Mouse (Mus musculus): ENCODE data around the gene Rnf151. TPM values are rescaled to one million over a fixed set of nuclear protein-coding genes. Genes with fewer than 3 reads are reported as not detected.

Rnf151 gene
- total RNA-seq (2021): not detected

DNA sequence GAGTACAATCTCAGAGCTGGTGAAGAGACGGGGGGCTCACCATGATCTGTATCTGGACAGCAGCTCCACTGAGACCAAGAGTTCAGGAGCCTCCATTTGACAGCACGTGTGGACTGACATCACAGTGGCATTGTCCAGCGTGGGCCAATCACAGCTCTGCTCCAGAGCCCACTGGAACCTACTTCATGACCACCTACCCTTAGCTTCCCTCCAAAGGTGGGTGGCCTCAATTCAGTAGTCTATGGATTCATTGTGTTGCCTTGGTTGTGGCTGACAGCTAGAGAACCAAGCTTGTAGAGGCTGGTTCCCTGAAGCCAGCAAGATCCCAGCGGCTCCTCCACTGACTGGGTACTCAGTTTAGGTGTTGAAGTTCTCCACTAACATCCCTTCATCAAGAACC lies at the start of gene Rnf151, which contains the start of gene Rps2:
Gene Rnf151 (minus strand): TSS at position 121 of the 400 bp plus-strand sequence.
Gene Rps2 (plus strand): TSS at position 174 of the 400 bp plus-strand sequence.
- intact Hi-C loops (cut with DNase I): no loop called here
- DNase-seq (ENCODE audit: low spot score in 2 of 2): no peak

DNA sequence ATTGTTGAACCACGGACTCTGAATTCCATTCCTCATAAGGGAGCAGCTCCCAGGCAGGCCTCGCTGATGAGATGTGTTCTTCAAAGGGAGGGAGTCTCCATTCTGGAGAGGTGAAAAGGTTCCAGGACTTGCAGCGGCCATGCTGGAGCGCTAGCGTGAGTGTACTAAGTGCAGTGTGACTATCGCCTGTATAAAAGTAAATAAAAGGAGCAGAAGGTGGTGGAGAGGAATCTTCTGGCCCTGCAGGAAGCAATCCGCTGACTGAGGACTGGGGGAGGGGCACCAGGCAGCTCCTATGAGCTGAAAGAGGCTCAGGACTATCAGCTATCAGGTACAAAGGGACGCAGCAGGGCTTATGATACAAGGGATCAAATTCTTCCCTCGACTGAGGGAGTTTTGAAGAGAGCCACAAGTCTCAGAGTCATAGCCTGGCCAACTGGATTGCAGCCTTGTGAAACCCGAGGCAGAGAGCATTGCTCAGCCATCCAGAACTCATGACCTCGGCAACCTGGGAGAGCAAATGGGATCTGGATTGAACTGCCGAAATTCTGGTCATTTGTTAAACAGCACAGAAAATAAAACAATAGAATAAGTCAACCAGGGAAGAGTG lies 48.5 kb upstream of the Rnf151 start:
- DNase-seq (ENCODE audit: low spot score in 2 of 2): no peak
- intact Hi-C loops (cut with DNase I): no loop called here

DNA sequence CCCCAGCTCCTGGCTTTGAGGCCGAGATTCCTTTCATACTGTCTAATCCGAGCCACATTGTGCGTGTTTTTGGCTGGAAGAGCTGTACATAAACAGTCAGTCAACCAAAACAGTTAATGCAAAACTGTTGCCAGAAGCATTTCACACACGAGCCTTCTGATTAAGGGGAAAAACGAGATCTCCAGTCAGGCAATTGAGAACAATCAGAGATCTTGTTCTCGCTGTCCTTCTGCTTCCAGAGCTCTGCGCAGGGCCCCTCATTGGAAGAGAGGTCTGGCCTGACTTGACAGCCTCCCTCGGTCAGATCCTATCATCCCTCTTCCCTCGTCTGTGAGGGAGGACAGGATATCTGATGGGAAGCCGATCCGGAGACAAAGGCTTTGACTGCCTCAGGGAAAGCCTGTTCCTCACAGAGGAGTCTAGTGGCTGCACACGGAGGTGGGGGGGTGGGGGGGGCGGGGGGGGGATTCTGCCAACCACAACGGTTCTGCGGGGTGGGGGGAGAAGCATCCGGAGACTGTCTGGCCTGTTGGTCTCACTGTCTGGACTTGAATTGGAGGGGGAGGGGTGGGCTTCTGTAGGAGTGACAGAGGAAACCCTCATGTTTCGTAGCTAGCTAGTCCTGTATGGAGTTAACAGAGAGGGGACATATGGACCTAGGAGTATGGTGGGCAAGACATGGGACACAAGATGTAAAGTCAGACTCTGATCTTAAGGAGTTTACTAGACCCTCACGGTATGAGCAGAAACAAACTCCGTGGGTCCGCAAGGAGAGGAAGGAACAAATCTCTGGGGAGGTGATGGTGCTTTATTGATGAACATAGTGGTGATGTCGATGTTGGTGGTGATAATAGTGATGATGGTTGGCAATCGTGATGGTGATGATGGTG lies 47.4 kb upstream of the Rnf151 start:
- intact Hi-C loops (cut with DNase I): no loop called here

DNA sequence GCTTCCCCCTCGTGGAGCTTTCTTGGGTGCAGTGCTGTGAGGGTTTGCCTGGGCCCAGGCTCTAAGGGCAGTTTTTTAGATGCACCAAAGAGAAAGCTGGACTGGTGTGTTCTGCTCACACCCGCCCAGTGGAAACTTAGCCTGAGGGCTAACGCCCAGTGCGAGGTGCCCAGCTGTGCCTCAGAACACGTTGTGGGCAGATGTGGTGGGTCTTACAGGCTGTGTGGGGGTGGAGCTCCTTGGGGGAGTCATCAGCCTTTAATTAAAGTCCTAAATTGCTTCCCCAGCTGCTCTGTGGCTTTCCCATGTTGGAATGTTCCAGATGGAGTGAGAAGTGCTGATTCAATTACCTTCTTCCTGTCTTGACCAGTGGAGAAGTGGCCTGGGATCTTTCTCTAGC lies 43.3 kb upstream of the Rnf151 start:
- intact Hi-C loops (cut with DNase I): no loop called here
- DNase-seq (ENCODE audit: low spot score in 2 of 2): no peak

More for the DNA sequence above, 47.4 kb upstream of the Rnf151 start:
- no peak for DNase-seq (ENCODE audit: low spot score in 2 of 2)

DNA sequence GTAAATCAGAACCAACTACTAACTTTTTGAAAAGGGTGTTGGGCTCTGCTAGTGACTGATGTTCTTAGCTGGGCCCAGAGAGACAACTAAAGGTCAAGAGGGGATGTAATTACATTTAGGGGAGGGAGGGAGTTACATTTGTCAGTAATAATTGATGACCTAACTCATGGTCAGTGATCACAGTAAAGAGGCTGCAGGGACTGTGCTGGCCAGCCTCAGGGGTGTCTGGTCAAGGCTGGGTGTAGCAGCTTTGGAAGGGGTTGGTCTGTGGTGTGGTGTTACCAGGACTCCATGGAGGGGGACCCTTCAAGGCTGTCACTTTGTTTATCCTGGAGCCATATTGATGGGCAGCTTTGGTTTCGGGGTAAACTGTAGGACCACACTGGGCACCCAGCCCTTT lies 39.5 kb upstream of the Rnf151 start:
- intact Hi-C loops (cut with DNase I): loop anchor here (5.0 kb wide), 1 partner anchor 45 kb away; the partner anchor contains the start of gene Meiob

DNA sequence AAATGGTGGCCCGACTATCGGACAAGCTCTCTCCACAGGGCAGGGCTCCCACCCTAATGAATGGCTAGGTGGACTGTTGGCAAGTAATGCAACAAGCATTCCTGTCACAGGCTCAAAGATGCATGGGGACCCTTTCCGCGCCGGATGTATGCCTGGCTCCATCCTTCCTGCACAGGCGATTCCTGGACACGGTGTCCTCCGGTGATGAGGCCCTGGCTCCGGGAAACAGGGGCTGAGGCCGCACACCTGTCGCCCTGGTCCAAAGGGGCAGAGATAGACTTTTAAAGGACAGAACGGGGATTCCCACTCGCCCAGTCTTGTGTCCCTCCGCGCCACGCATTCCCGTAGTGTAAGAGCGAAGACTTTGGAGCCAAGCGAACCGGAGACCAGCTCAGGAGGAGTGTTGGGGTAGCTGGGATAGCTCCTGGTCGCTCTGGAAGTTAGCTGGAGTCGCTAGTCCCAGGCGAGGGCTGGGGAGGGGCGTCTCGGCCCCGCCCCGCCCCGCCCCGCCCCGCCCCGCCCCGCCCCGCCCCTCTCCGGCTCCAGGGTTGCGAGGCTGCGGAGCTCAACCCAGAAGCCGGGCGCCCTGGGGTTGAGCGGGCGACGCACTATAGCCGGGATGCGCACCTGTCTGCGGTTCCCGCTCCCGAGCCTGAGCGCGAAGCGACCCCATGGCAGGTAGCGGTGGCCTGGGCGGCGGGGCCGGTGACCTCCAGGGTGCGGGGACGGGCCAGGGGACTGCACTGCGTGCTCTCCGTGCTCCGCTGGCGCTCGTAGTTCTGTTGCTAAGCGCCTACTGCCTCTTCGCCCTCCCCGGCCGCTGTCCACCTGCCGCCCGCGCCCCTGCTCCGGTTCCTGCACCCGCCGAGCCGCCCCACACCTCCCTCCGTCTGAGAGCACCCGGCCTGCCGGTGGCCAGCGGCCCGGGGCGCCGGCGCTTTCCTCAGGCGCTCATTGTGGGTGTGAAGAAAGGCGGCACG lies 34.8 kb upstream of the Rnf151 start, which contains the start of gene Hs3st6:
Gene Hs3st6 (plus strand): TSS at position 574 of the 980 bp plus-strand sequence.
- intact Hi-C loops (cut with DNase I): no loop called here
- DNase-seq (ENCODE audit: low spot score in 2 of 2): no peak

More for the DNA sequence above, 39.5 kb upstream of the Rnf151 start:
- DNase-seq (ENCODE audit: low spot score in 2 of 2): no peak

DNA sequence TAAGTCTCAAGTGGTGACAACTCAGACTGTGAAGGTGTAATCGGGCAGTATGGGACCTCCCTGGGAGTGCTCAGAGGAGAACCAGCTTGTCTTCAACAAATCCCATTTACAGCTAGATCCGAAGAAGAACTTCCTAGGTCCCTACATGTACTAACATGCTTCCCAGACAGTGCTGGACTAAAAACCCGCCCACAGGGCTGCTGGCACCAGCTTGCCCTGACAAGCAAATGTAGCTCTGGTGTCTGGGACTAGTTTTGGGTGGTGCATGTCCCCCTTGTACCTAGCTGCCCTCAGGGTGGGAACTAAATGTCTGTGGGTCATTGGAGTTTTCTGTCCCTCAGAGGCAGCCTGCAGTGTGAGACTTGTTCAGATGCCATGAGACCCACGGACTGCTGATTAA lies 33.7 kb upstream of the Rnf151 start:
- DNase-seq (ENCODE audit: low spot score in 2 of 2): no peak
- intact Hi-C loops (cut with DNase I): no loop called here

DNA sequence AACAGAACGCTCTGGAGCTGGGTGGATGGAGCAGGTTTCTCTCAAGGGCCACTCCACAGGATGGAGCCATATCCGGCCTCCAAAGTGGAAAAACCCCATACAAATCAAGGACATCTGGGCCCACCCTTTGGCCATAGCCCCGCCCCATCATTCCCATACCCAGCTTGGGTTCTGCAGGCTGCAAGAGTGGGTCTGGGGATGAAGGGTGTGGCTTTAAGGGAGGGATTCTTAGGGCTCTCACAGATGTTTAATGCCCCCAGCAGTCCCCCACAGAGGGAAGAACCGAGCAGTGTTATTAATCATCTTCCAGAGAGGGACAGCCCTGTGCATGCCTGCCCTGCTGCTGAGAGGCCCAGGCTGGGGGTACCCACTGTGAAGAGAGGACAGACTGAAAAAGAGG lies 29.1 kb upstream of the Rnf151 start:
- no peak for DNase-seq (ENCODE audit: low spot score in 2 of 2)
- intact Hi-C loops (cut with DNase I): loop anchor here (2.0 to 5.0 kb wide), 2 partner anchors 70 to 135 kb away; no protein-coding TSS in a partner anchor

DNA sequence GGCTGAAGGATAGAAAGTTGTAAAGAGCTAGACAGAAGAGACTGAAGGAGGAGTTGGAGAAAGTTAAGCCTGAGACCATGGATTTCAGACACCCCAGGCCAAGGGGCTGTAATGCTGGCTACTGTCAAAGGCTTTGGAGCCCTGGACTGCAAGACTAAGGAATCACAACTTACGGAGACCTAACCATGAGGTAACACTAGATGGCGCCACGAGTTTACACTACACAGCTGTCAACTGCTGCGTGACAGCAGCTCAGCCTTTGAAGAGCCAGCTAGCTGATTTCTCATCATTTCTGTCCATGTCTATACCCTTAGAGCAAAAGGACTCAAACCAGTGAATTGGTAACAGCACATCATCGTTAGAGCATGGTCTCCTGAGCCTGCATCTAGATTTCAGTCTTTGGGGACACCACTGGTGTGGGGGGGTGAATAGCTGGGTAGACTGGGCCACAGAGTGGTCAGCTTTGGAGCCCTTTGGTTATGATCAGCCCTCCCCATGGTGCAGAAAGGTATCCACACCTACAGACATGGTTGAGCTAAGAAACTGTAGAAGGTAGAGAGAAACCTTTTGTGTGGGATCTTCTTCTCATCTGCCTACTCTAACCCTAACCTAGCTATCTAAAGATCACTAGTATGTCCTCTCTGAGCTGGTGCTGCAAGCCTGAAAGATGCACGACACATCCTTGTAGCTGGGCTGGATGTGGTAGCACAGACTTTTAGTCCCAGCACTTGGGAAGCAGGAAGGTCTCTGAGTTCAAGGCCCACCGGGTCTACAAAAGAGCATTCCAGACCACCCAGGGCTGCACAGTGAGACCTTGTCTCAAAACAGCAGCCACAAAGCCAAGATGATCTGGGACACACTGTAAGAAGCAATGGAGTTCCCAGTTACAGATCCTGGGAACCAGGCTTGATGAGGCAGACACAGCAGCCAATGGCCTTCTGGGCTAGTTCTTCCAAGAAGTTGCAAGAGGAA lies 27.9 kb upstream of the Rnf151 start:
- DNase-seq (ENCODE audit: low spot score in 2 of 2): peak; percentile 61 to 84

DNA sequence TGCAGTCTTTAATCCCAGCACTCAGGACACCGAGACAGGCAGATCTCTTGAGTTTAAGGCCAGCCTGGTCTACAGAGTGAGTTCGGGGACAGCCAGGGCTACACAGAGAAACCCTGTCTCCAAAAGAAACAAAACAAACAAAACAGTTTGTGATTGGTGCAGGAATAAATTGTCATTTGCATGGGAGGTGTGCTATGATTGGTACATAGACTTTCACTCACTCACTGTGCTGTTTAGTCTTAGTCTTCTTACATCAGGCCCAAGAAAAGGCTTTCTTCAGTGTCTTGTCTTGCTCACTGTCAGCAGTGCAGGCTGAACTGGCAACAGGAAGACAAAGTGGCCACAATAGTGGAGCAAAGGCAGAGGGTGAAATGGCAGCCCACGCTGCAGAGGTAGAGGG lies 26.5 kb upstream of the Rnf151 start:
- intact Hi-C loops (cut with DNase I): no loop called here
- DNase-seq (ENCODE audit: low spot score in 2 of 2): no peak

More for the DNA sequence above, 27.9 kb upstream of the Rnf151 start:
- intact Hi-C loops (cut with DNase I): loop anchor here (2.0 to 5.0 kb wide), 2 partner anchors 71 to 136 kb away; no protein-coding TSS in a partner anchor

DNA sequence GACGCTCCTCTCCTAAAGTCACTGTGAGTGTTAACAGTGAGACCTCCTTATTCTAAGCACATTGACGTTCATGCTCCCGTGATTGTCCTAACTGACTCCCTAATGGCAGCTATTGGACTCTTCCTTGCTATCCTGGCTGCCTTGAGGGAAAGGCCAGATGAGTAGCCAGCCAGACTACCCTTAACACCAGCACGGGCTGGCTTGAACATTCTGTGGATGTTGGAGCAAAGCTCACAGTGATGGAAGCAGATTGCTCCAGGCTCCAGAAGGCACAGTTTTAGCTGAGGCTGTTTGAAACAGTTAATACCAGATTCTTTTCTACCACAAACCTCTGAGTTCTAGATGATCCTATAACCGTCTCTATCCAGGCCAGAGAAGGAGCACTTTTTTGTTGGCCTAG lies 26.0 kb upstream of the Rnf151 start:
- no peak for DNase-seq (ENCODE audit: low spot score in 2 of 2)
- intact Hi-C loops (cut with DNase I): no loop called here

DNA sequence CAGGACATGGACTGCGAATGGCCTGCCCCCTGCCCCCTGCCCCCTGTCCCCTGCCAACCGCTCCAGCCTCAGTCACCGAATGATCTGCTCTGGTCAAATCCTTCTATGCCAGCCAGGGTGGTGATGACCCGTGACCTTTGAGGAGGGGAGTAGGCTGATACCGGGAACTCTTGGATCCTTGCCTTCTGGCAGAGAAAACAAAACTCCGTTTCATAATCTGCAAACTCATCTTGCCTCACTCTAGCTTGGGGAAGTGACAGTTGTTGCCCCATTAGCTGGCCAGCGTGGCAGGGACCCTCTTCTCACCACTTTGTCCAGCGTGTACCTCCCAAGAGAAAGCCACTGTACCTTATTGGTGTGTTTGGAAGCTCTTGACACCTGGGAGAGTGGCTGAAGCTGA lies 24.4 kb upstream of the Rnf151 start:
- intact Hi-C loops (cut with DNase I): no loop called here
- DNase-seq (ENCODE audit: low spot score in 2 of 2): no peak

DNA sequence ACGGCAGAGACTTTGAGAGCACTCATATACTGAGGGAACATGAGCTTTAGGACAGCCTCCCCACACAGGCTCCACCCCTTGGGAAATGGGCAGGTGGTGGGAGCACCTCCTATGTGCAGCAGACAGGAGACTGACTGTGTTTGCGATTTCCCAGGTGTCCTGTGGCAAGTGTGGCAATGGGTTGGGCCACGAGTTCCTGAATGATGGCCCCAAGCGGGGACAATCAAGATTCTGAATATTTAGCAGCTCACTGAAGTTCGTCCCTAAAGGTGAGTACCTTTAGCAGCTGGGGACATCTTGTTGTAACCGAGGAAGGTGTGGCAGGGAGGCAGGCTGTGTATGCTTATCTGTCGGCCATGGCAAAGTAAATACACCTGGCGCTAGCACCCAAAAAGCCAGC lies 22.1 kb upstream of the Rnf151 start:
- DNase-seq (ENCODE audit: low spot score in 2 of 2): no peak

DNA sequence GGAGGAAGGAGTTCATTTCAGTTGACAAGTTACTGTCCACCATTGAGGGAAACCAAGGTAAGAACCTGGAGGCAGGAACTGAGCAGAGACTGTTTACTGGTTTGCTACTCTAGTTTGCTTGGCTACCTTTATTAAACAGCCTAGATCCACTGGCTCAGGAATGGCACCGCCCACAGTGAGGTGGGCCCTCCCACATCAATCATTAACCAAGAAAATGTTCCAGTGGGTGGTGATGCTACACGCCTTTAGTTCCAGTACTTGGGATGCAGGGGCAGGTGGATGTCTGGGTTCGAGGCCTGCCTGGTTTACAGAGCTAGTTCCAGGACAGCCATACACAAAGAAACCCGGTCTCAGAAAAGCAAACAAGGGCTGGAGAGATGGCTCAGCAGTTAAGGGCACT lies 20.4 kb upstream of the Rnf151 start:
- no peak for DNase-seq (ENCODE audit: low spot score in 2 of 2)
- intact Hi-C loops (cut with DNase I): no loop called here

More for the DNA sequence above, 22.1 kb upstream of the Rnf151 start:
- intact Hi-C loops (cut with DNase I): no loop called here

DNA sequence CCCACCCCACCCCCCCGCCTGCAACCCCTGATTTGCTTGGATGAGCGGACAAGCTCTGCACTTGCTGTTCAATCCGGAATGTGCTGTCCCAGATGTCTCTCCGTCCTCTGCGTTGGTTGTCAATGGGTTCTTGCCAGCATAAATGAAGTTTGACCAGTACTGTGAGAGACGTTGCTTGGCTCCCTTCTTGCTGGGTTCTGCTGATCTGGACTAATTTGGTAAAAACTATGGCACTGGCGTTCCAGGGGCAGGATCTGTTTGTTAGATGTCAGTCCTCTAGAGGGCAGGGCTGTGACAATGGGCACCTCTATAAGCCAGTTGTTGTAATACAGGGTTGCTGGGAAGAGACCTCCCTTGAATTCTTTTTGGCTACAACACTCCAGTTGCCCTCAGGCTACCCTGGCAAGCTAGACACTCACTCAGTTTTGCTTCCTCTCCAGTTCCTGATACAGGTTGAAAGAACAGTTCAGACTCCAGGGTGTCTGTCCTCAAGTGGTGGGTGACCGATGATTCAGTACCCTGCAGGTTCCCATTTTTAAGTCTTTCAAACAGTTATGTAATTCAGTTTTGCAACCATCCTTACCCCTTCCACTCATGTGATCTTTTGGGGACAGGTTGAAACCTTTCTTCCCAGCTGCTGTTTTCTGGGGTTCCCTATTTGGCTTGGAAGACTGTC lies 19.4 kb upstream of the Rnf151 start:
- no peak for DNase-seq (ENCODE audit: low spot score in 2 of 2)
- intact Hi-C loops (cut with DNase I): no loop called here

DNA sequence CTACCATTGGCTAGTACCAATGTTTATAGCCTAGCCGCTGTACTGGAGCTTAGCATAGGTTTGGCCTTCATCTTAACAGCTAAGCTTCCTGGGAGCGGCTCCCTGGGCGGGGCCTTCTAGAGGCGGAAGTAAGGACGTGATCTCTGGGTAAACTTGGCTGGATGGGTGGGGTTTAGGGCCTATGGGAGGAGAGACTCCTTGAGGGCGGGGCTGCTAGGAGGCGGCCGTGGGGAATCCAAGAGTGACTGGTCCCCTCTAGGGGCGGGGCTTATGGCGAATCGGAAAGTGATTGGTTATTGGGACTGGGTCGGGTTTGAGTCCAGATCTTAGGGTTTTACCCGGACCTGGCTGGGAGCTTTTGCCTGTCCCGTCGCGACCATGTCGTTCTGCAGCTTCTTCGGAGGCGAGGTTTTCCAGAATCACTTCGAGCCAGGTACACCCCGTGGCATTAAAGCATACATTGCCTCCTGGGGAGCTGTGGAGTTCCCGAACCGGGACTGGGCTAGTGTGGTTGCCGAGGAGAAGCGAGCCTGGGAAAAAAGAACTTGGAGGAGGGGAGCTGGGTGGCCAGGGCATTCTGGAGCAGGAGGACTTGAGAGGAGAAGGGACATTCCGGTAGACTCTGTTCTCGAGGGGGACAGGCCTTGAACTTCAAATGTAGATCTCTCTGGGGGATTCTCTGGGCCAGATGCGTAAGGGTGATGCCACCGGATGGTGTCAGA lies 18.6 kb upstream of the Rnf151 start, which contains the start of gene Msrb1:
Gene Msrb1 (plus strand): TSS at position 313 of the 722 bp plus-strand sequence.
- DNase-seq (ENCODE audit: low spot score in 2 of 2): peak; percentile 88 to 90
- intact Hi-C loops (cut with DNase I): no loop called here

DNA sequence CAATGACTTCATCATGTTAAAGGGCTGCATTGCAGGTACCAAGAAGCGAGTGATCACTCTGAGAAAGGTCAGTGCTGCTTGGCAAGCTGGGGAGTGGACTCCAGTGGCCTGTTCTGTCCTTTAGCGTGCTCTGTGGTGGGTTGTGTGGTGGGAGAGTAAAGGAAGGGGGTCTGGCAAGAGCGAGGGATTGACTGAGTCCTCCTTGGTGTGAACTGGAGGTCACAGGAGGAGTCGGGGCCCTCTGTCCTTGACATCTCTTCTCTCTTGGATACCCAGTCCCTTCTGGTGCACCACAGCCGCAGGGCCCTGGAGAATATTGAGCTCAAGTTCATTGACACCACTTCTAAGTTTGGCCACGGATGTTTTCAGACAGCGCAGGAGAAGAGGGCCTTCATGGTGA lies 17.6 kb upstream of the Rnf151 start:
- intact Hi-C loops (cut with DNase I): no loop called here
- no peak for DNase-seq (ENCODE audit: low spot score in 2 of 2)
